Mouse (Mus musculus) mesoderm, embryonic 11.5 days (tissue): Measurements from ENCODE around the gene Gm21292.
"Not testable (repeated sequence)": the region's sequence is repeated elsewhere in the genome, so short reads cannot be mapped to it uniquely, and the experiment has no call there.

Source experiments
- DNase-seq: peaks from one replicate; pipeline ENCODE4 v3.0.0-alpha.2; 2012; ENCODE audit warnings: low read depth, low spot score

The Gm21292 gene

DNA sequence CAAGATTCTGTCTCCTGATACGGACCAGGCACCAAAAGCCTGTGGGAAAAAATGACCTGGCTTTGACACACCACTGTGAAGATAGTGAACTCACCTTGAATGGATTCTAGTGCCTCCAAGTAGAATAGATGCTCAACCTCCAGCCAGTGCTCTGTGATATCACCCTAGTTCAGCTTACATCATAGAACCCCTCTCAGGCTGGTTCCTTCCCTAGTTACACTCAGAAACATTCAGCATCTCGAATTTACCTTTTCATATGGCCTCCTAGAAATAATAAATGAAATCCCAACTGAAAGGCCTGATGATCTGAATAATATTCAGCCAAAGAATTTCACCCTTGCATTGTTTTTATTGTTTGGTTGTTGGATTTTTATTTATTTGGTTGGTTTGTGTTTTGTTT is at the start of gene Gm21292:
Gene Gm21292 (minus strand): TSS at position 101 of the 400 bp plus-strand sequence.
- not testable (repeated sequence) for DNase-seq
